Mouse (Mus musculus): ENCODE measurements around the gene Wnk1. TPM values are rescaled to one million over a fixed set of nuclear protein-coding genes. Genes with fewer than 3 reads are reported as not detected.
"Not testable (repeated sequence)": the region's sequence is repeated elsewhere in the genome, so short reads cannot be mapped to it uniquely, and the experiment has no call there.

Wnk1 gene
- total RNA-seq (2017), result 233 and 335 TPM in 2 replicates

- ATAC-seq (replicated peaks in 1 of 2; ENCODE audit: insufficient read depth in 1 of 2, low FRiP score in 2 of 2, low TSS enrichment in 1 of 2, low read depth in 1 of 2, poor library complexity in 2 of 2, severe bottlenecking in 2 of 2), result peak; percentile 81 to 82
Measured at GRCm38 (mm10) chr6:120038366-120039255, at the start of gene Wnk1. Wnk1 (minus strand) TSS chr6:120038672.

- ATAC-seq (replicated peaks in 1 of 2; ENCODE audit: insufficient read depth in 1 of 2, low FRiP score in 2 of 2, low TSS enrichment in 1 of 2, low read depth in 1 of 2, poor library complexity in 2 of 2, severe bottlenecking in 2 of 2), result not testable (repeated sequence)
Measured at GRCm38 (mm10) chr6:120087041-120087440, 48.6 kb upstream of the Wnk1 start.

GRCm38 (mm10) chr6:120085832-120086231 is 47.4 kb upstream of the Wnk1 start:
- no peak for ATAC-seq (replicated peaks in 1 of 2; ENCODE audit: insufficient read depth in 1 of 2, low FRiP score in 2 of 2, low TSS enrichment in 1 of 2, low read depth in 1 of 2, poor library complexity in 2 of 2, severe bottlenecking in 2 of 2)

GRCm38 (mm10) chr6:120084983-120085382 is 46.5 kb upstream of the Wnk1 start:
- ATAC-seq (replicated peaks in 1 of 2; ENCODE audit: insufficient read depth in 1 of 2, low FRiP score in 2 of 2, low TSS enrichment in 1 of 2, low read depth in 1 of 2, poor library complexity in 2 of 2, severe bottlenecking in 2 of 2), result no peak

- ATAC-seq (replicated peaks in 1 of 2; ENCODE audit: insufficient read depth in 1 of 2, low FRiP score in 2 of 2, low TSS enrichment in 1 of 2, low read depth in 1 of 2, poor library complexity in 2 of 2, severe bottlenecking in 2 of 2), result peak; percentile 47 to 57
Measured at GRCm38 (mm10) chr6:120083442-120083841, 45.0 kb upstream of the Wnk1 start.

GRCm38 (mm10) chr6:120082951-120083411 is 44.5 kb upstream of the Wnk1 start:
- peak; percentile 80 to 92 for ATAC-seq (replicated peaks in 1 of 2; ENCODE audit: insufficient read depth in 1 of 2, low FRiP score in 2 of 2, low TSS enrichment in 1 of 2, low read depth in 1 of 2, poor library complexity in 2 of 2, severe bottlenecking in 2 of 2)

GRCm38 (mm10) chr6:120082251-120082950 is 43.9 kb upstream of the Wnk1 start:
- no peak for ATAC-seq (replicated peaks in 1 of 2; ENCODE audit: insufficient read depth in 1 of 2, low FRiP score in 2 of 2, low TSS enrichment in 1 of 2, low read depth in 1 of 2, poor library complexity in 2 of 2, severe bottlenecking in 2 of 2)

- no peak for ATAC-seq (replicated peaks in 1 of 2; ENCODE audit: insufficient read depth in 1 of 2, low FRiP score in 2 of 2, low TSS enrichment in 1 of 2, low read depth in 1 of 2, poor library complexity in 2 of 2, severe bottlenecking in 2 of 2)
Measured at GRCm38 (mm10) chr6:120081516-120081915, 43.0 kb upstream of the Wnk1 start.

- no peak for ATAC-seq (replicated peaks in 1 of 2; ENCODE audit: insufficient read depth in 1 of 2, low FRiP score in 2 of 2, low TSS enrichment in 1 of 2, low read depth in 1 of 2, poor library complexity in 2 of 2, severe bottlenecking in 2 of 2)
Measured at GRCm38 (mm10) chr6:120079547-120079946, 41.1 kb upstream of the Wnk1 start.

- ATAC-seq (replicated peaks in 1 of 2; ENCODE audit: insufficient read depth in 1 of 2, low FRiP score in 2 of 2, low TSS enrichment in 1 of 2, low read depth in 1 of 2, poor library complexity in 2 of 2, severe bottlenecking in 2 of 2), result peak; percentile 42 to 51; a peak in 2 of 4 replicates
Measured at GRCm38 (mm10) chr6:120076619-120077450, 38.4 kb upstream of the Wnk1 start.

- no peak for ATAC-seq (replicated peaks in 1 of 2; ENCODE audit: insufficient read depth in 1 of 2, low FRiP score in 2 of 2, low TSS enrichment in 1 of 2, low read depth in 1 of 2, poor library complexity in 2 of 2, severe bottlenecking in 2 of 2)
Measured at GRCm38 (mm10) chr6:120072630-120073029, 34.2 kb upstream of the Wnk1 start.

GRCm38 (mm10) chr6:120069546-120069945 is 31.1 kb upstream of the Wnk1 start:
- ATAC-seq (replicated peaks in 1 of 2; ENCODE audit: insufficient read depth in 1 of 2, low FRiP score in 2 of 2, low TSS enrichment in 1 of 2, low read depth in 1 of 2, poor library complexity in 2 of 2, severe bottlenecking in 2 of 2), result no peak

- no peak for ATAC-seq (replicated peaks in 1 of 2; ENCODE audit: insufficient read depth in 1 of 2, low FRiP score in 2 of 2, low TSS enrichment in 1 of 2, low read depth in 1 of 2, poor library complexity in 2 of 2, severe bottlenecking in 2 of 2)
Measured at GRCm38 (mm10) chr6:120065552-120066177, 27.2 kb upstream of the Wnk1 start.

GRCm38 (mm10) chr6:120064627-120065026 is 26.2 kb upstream of the Wnk1 start:
- ATAC-seq (replicated peaks in 1 of 2; ENCODE audit: insufficient read depth in 1 of 2, low FRiP score in 2 of 2, low TSS enrichment in 1 of 2, low read depth in 1 of 2, poor library complexity in 2 of 2, severe bottlenecking in 2 of 2), result no peak

GRCm38 (mm10) chr6:120062934-120063333 is 24.5 kb upstream of the Wnk1 start:
- ATAC-seq (replicated peaks in 1 of 2; ENCODE audit: insufficient read depth in 1 of 2, low FRiP score in 2 of 2, low TSS enrichment in 1 of 2, low read depth in 1 of 2, poor library complexity in 2 of 2, severe bottlenecking in 2 of 2), result no peak

GRCm38 (mm10) chr6:120055666-120056540 is 17.4 kb upstream of the Wnk1 start:
- peak in 1 of 2 experiments; percentile 56; a peak in 1 of 4 replicates for ATAC-seq (replicated peaks in 1 of 2; ENCODE audit: insufficient read depth in 1 of 2, low FRiP score in 2 of 2, low TSS enrichment in 1 of 2, low read depth in 1 of 2, poor library complexity in 2 of 2, severe bottlenecking in 2 of 2)
